Mouse (Mus musculus): ENCODE data around the gene Nle1.

Nle1 gene

GRCm38 (mm10) chr11:82910679-82911389 lies 2.6 kb upstream of the Nle1 start:
- DNase-seq = peak; percentile 99

GRCm38 (mm10) chr11:82910250-82910649 lies 2.0 kb upstream of the Nle1 start, which contains the start of gene Unc45b:
Gene Unc45b, plus strand, starts transcription at chr11:82910550.
- DNase-seq = no peak

GRCm38 (mm10) chr11:82908608-82908989 lies 388 bp upstream of the Nle1 start:
- DNase-seq = peak; percentile 85

DNA sequence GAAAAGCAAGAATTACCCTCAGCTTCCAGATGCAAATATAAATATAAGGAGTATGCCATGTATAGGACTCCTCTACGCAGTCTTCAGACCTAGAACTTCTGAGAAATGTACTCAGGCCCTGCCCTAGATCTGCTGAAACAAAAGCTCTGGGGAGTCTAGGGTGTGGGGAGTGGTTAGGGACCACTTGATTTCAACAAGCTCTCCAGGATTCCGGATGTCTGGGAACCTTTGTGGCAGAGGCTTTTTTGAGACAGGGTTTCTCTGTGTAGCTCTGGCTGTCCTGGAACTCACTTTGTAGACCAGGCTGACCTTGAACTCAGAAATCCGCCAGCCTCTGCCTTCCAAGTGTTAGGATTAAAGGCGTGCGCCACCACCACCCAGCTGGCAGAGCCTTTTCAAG lies 2.4 kb downstream of the Nle1 start:
- no peak for DNase-seq

- DNase-seq = no peak
These were observed 3.3 kb downstream of the Nle1 start for GRCm38 (mm10) chr11:82904952-82905351.

GRCm38 (mm10) chr11:82901606-82902310 lies 6.5 kb downstream of the Nle1 start:
- DNase-seq = no peak

DNA sequence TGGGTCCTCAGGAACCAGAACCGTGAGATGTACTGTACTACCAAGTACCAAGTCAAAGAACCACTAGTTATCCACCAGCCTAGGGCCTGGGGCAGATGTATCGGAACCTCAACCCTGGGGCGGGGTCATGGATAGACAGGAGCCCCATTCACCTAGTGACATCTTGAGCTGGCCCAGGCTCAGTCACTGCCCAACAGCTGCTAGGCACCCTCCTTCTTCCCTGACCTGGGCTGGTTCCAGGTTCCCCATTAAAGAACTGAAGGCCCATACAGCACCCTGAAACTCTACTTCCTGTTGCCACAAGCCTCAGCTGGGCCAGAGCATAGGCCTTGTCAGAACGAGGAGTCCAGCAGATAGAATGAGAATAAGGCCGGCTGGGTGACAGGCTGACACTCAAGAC lies 8.5 kb downstream of the Nle1 start:
- DNase-seq = peak; percentile 86

GRCm38 (mm10) chr11:82897478-82897877 lies 10.7 kb downstream of the Nle1 start:
- peak; percentile 92 for DNase-seq

- no peak for DNase-seq
These were observed 16.3 kb downstream of the Nle1 start, which contains the start of gene Fndc8 for GRCm38 (mm10) chr11:82891936-82892335. Gene Fndc8, plus strand, starts transcription at chr11:82892124.

DNA sequence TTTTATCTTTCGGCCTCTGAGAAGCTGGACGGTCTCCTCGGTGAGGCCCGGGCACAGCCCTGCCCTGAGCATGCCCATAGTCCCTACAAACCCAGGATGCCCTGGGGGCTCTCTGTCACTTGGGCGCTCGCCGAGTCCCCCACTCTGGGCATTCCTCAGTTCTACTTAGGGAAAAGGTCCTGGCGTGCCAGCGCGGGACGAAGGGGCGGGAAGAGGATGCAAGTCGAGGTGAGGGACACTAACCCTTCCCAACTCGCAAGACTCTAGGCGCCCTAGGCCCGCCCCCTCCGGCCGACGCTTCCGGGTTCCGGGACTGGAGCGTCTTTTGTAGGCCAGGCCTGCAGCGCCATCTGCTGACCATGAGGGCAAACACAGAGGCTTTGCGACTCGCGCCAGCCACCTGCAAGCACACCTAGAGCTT lies 17.9 kb downstream of the Nle1 start, which contains the start of gene Rad51d:
Gene Rad51d (minus strand): TSS at position 273 of the 421 bp plus-strand sequence.
- DNase-seq = peak; percentile 99

DNA sequence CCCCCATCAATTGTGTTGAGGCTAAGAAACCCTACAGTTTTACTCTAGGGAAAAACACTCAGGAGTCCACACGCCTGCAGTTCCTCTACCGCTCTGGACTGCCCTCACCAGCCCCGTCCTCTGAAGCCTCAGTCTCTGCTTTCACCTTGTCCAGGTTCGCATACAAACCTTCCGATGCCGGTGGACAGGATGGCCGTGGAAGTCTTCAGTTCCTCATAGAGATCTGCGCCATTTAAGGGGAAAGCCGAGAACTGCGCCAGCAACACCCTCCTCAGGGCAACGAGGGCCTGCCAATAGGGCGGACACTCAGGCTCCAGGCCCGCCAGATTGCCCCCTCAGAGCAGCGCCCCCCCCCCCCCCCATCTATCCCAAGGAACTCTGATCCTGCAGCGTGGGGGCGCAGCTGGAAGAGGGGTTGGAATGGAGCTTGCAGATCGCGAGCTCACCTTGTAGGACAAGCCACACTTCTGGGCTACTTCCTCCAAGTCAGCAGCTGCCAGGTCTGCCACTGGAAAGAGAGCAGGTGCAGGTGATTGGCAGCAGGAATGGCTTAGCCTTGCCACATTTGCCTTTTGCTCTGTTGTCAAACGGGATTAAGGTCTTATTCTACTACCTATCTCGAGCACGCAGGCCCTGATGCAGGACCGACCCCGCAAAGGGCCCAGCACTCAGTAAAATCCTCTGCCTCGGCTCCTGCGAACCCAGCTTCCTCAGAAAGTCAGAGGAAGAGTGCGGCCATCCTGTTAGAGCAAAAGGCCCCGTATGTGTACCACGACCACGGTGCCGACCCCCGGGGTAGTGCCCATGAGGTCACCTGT lies 18.5 kb downstream of the Nle1 start:
- peak; percentile 92 for DNase-seq

- DNase-seq = no peak
These were observed 19.7 kb downstream of the Nle1 start for GRCm38 (mm10) chr11:82888491-82888946.

DNA sequence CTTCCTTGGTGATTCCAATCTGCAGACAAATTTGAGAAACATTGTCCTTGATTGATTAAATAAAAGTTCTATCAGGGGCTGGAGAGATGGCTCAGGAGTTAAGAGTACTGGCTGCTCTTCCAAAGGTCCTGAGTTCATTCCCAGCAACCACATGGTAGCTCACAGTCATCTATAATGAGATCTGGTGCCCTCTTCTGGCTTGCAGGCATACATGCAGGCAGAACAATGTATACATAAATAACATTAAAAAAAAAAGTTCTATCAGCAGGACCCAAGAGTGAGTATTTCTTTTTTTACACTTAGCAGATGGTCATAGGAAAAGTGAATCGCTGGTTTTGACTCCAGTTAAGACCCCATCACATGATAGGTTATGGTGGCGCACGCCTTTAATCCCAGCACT lies 21.7 kb downstream of the Nle1 start:
- DNase-seq = no peak

GRCm38 (mm10) chr11:82883180-82883579 lies 25.0 kb downstream of the Nle1 start:
- no peak for DNase-seq

DNA sequence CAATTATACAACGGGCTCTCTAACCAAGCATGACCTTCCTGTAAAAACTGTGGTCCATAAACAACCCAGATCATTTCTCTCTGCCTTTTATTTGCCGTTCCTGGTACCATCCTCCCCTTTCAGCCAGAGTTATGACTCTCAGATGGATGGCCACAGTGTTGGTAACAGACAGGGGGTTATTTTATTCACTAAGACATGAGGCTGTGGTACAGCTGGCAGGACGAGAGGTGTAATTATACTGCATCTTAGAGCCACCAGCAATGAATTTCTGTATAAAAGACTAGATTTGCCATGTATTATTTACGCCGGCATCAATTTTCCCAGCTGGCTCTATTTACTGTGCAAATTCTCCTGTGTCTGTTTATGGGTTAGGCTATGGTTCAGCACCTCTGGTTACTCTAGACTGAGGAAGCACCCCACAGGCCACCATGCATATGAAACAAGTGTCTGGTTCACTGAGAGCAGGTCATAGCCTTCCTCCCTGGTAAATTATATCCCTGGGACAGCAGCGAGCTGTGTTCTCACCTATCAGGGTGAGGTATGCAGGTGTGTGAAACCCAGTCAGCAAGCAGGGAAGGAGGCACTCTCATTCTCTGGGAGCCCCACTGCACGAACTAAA lies 30.4 kb downstream of the Nle1 start:
- DNase-seq = no peak

DNA sequence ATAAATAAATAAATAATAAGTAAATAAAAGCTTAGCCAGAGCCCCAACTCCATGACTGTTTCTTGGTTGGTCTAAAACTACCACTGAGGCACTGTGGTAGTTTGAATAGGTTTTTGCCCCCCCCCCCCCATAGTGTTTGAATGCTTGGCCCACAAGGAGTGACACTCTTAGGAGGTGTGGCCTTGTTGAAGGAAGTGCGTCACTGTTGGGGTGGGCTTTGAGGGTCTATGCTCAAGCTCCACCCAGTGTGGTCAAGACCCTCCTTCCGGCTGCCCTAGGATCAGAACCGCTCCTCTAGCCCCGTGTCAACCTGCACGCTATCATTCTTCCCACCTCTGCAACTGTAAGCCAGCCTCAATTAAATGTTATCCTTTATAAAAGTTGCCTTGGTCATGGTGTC lies 32.6 kb downstream of the Nle1 start:
- no peak for DNase-seq

- DNase-seq = no peak
These were observed 33.3 kb downstream of the Nle1 start for GRCm38 (mm10) chr11:82874924-82875323.

DNA sequence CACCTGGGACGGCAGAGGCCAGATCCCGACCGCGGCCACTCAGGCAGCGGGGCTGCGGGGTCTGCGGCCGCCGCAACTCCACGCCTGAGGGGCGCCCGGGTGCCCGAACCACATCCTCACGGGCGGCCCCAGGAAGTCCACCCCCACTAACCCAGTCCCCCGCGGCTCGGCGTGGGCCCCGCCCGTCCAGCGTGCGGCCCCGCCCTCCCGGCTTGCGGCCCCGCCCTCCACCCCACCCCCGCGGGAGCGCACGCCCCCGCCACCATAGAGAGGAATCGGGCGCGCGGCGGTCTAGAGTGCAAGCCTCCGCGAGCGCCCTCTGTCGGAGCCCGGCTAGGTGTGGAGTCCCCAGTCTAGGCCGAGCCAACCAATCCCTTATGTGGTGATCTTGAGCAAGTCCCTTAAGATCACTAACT lies 37.2 kb downstream of the Nle1 start, which contains the start of gene Rffl:
Gene Rffl (minus strand): TSS at position 180 of the 416 bp plus-strand sequence.
- DNase-seq = peak; percentile 99

DNA sequence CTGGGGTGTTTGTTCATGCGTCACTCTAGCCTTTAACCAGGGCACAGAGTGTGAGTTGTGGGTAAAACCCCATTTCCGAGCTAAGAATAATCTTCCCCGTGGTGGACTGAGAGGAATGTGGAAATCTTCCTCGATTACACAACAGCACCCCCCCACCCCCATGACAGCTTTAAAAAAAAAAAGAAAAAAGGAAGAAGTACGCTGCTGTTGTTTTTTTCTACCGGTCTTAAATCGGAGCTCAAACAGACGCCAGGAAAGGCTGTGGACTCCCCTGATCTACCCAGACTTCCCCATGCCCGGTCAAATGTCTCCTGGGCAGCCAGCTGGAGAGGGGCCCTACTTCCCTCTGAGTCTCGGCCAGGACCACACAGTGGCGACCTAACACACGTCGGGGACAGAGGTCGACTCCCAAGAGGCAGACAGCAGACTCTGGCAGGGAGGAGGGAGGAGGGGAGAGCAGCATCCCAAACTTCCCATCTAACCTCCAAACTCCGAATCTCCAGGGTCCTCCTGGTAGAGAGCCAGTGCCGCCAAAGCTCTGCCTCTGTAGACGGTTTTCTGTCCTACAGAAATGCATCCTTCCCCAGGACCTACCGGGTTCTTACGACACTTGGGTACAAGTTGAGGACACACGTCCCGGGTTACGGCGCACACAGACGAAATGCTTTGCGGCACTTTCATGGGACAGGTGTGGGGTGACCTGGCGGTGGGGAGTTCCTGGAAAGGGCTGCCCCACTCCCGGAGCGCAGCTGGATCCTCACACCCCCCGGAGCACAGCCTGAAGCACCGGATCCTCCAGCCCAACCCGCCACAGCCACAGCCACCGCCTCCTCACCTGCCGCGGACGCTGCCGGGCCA lies 37.8 kb downstream of the Nle1 start:
- DNase-seq = peak; percentile 98

DNA sequence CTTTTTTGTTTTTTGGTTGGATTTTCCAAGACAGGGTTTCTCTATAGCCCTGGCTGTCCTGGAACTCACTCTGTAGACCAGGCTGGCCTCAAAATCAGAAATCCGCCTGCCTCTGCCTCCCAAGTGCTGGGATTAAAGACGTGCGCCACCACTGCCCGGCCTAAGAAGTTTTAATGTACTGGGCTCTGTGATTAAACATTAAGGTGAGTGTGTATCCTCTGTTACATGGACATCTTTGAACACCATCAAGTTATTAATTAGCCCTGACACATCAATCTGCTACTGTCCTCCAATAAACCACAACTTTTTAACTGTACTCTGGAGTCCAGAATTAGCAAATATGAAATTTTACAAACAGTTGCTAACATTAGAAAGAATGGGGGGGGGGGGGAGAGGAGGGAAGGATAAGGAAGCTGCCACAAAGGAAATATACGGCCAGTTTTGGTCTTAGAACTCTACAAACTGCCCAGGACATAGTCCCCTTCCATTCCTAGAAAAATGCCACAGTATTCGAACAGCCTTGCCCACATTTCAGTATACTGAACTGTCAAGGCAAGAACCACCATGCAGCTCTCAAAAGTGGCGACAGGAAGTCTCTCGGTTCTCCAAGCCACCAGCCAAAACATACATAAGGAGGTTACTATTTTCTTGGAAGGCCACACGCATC lies 38.6 kb downstream of the Nle1 start:
- no peak for DNase-seq

- DNase-seq = no peak
These were observed 40.3 kb downstream of the Nle1 start for GRCm38 (mm10) chr11:82867956-82868355.

All from heart, adult 11 months (tissue).